Comparison of ENCODE assay signal across 24 mouse cellular contexts in genomic region chr16:58638689-58639175, GRCm38 (mm10). TPM values are rescaled to one million over a fixed set of nuclear protein-coding genes. Genes with fewer than 3 reads are reported as not detected.
A peak's percentile ranks its signal among the peaks of the same experiment; 100 is the strongest.
DNase-seq lines count a peak whose midpoint lies in the region; ATAC-seq and TF ChIP-seq lines count a peak whose summit lies in the region.
"Had no signal": no experiment of that assay in that cellular context is flagged by ENCODE, and none has a peak within 500 bp of the region (broad histone marks: within the 10 kb centered on the region; RNA-seq: fewer than 3 reads in every experiment).

Gene E330017A01Rik (minus strand): TSS chr16:58638739.

- H3K36me3 ChIP-seq in liver, embryonic 11.5 days (ENCODE audit: control insufficient read depth, insufficient read depth, low read length) = no peaks in the 10 kb centered on the region
- H3K36me3 ChIP-seq in MEL (ENCODE audit: control insufficient read depth in 1 of 2, insufficient read depth in 2 of 2, low read length in 2 of 2) = peaks cover 0 to 14% of the 10 kb centered on the region in 2 experiments; a peak in 2 of 4 replicates
- H3K36me3 ChIP-seq: embryonic facial prominence, embryonic 10.5 days; forebrain, embryonic 15.5 days; hindbrain, embryonic 13.5 days; intestine, embryonic 15.5 days had no signal

- no peaks in the 10 kb centered on the region for H3K9me3 ChIP-seq in liver, embryonic 11.5 days (ENCODE audit: control insufficient read depth, low read length)
- H3K9me3 ChIP-seq in MEL (replicated peaks; ENCODE audit: insufficient read depth, low read length) = no peaks in the 10 kb centered on the region
- H3K9me3 ChIP-seq: embryonic facial prominence, embryonic 10.5 days; forebrain, embryonic 15.5 days; hindbrain, embryonic 13.5 days; intestine, embryonic 15.5 days had no signal

- no peak within 1 kb of the TSS for H3K9ac ChIP-seq in liver, embryonic 11.5 days (ENCODE audit: low read depth, low read length)
- H3K9ac ChIP-seq in MEL (ENCODE audit: control insufficient read depth, low read depth, low read length, poor library complexity, severe bottlenecking) = peak within 1 kb of the TSS; percentile 46
- H3K9ac ChIP-seq: forebrain, embryonic 15.5 days; hindbrain, embryonic 13.5 days; intestine, embryonic 15.5 days had no signal

- 0 out of 2 replicates have a peak within 1 kb of the TSS, but pooled peaks have one; percentile 13 for H3K4me2 ChIP-seq in liver, embryonic 11.5 days
- H3K4me2 ChIP-seq: forebrain, embryonic 15.5 days; hindbrain, embryonic 13.5 days; intestine, embryonic 15.5 days had no signal

- TF ChIP-seq RAD21 in MEL (IDR thresholded peaks at IDR 0.05; ENCODE audit: low read depth, low read length) = no peak

- TF ChIP-seq EP300 in MEL (IDR thresholded peaks at IDR 0.05; ENCODE audit: low read depth in 1 of 2, low read length in 2 of 2) = peak; percentile 20 to 68; a peak in 2 of 4 replicates

- ATAC-seq in liver, embryonic 11.5 days (replicated peaks; ENCODE audit: low FRiP score) = no peak
- ATAC-seq in erythroid progenitor cell, adult 5-6 weeks (replicated peaks; ENCODE audit: low FRiP score, poor library complexity, severe bottlenecking) = peak; percentile 55; the same call in 1 of the 2 replicates
- peak; percentile 83 for ATAC-seq in megakaryocyte progenitor cell, adult 5-6 weeks (replicated peaks; ENCODE audit: poor library complexity)
- ATAC-seq: forebrain, embryonic 15.5 days; intestine, embryonic 15.5 days had no signal

- 71% methylated on average over 3 of the region's 3 CpGs for WGBS in liver, embryonic 11.5 days

- no peak for DNase-seq in liver, embryonic 11.5 days (ENCODE audit: low spot score)
- DNase-seq in liver (no peak), MEL (ENCODE audit: low read depth, low spot score) (peak; percentile 90)
- DNase-seq in cerebellum, adult 11 months = no peak
- no peak for DNase-seq in gastrocnemius, postnatal 4 days (ENCODE audit: low spot score in 2 of 2)
- DNase-seq: adrenal gland, adult 2 months; adrenal gland, postnatal 25 days; cerebellum, adult 2 months; cerebellum, postnatal 10 days; gastrocnemius, postnatal 10 days; heart, postnatal 10 days had no signal

- TF ChIP-seq POLR2A in MEL (IDR thresholded peaks at IDR 0.05; ENCODE audit: control insufficient read depth in 1 of 2, insufficient read depth in 1 of 2, low read depth in 1 of 2, low read length in 2 of 2, poor library complexity in 1 of 2) = no peak

- H3K27me3 ChIP-seq in liver, embryonic 11.5 days (replicated peaks; ENCODE audit: control insufficient read depth, insufficient read depth, low read length) = no peaks in the 10 kb centered on the region
- no peaks in the 10 kb centered on the region for H3K27me3 ChIP-seq in MEL (ENCODE audit: control insufficient read depth in 1 of 2, insufficient read depth in 2 of 2, low read length in 2 of 2)
- H3K27me3 ChIP-seq: forebrain, embryonic 15.5 days; hindbrain, embryonic 13.5 days; intestine, embryonic 15.5 days had no signal

- H3K4me1 ChIP-seq in liver, embryonic 11.5 days (replicated peaks; ENCODE audit: control insufficient read depth, insufficient read depth, low read length) = peaks cover 7% of the 10 kb centered on the region
- H3K4me1 ChIP-seq in MEL (ENCODE audit: control insufficient read depth in 1 of 2, insufficient read depth in 2 of 2, low read length in 2 of 2) = peaks cover 4 to 8% of the 10 kb centered on the region in 2 experiments; a peak in 2 of 4 replicates
- H3K4me1 ChIP-seq: embryonic facial prominence, embryonic 10.5 days; forebrain, embryonic 15.5 days; hindbrain, embryonic 13.5 days; intestine, embryonic 15.5 days had no signal

- no peaks in the 10 kb centered on the region for H3K79me2 ChIP-seq in MEL (ENCODE audit: control insufficient read depth, insufficient read depth, low read length, poor library complexity)

- peak within 1 kb of the TSS; percentile 28; the same call in 1 of the 2 replicates for H3K27ac ChIP-seq in liver, embryonic 11.5 days (ENCODE audit: low read depth, low read length)
- peak within 1 kb of the TSS; percentile 88 for H3K27ac ChIP-seq in MEL (ENCODE audit: control insufficient read depth, low read depth, low read length)
- H3K27ac ChIP-seq: embryonic facial prominence, embryonic 10.5 days; forebrain, embryonic 15.5 days; hindbrain, embryonic 13.5 days; intestine, embryonic 15.5 days had no signal

- TF ChIP-seq CTCF in MEL (IDR thresholded peaks at IDR 0.05 in 2 of 3, conservative IDR thresholded peaks at IDR 0.05 in 1 of 3; ENCODE audit: control insufficient read depth in 1 of 3, insufficient read depth in 1 of 3, low read depth in 2 of 3, low read length in 3 of 3, poor library complexity in 1 of 3, severe bottlenecking in 1 of 3) = no peak

- no peak within 1 kb of the TSS for H3K4me3 ChIP-seq in liver, embryonic 11.5 days (ENCODE audit: low read depth, low read length)
- peak within 1 kb of the TSS; percentile 62 to 71 for H3K4me3 ChIP-seq in MEL (ENCODE audit: control insufficient read depth in 1 of 2, insufficient read depth in 1 of 2, low read depth in 2 of 2, low read length in 2 of 2)
- H3K4me3 ChIP-seq: embryonic facial prominence, embryonic 10.5 days; erythroblast, embryonic 14.5 days; forebrain, embryonic 15.5 days; hindbrain, embryonic 13.5 days; intestine, embryonic 15.5 days had no signal

TF ChIP-seq in MEL, 35 proteins besides CTCF, POLR2A, EP300 and RAD21:
- TF ChIP-seq TAL1 (IDR thresholded peaks at IDR 0.05; ENCODE audit: low read length) (peak; percentile 37; the same call in 1 of the 2 replicates), JUND (IDR thresholded peaks at IDR 0.05; ENCODE audit: low read depth, low read length) (peak; percentile 61; the same call in 1 of the 2 replicates), TCF12 (IDR thresholded peaks at IDR 0.05; ENCODE audit: low read depth, low read length) (peak; percentile 53; the same call in 1 of the 2 replicates), GATA1 (IDR thresholded peaks at IDR 0.05; ENCODE audit: low read depth, low read length) (peak; percentile 65), MEF2A (IDR thresholded peaks at IDR 0.05; ENCODE audit: extremely low read depth, insufficient replicate concordance, low read depth, low read length, poor library complexity, severe bottlenecking) (no peak), ETS1 (IDR thresholded peaks at IDR 0.05; ENCODE audit: low read depth, low read length) (peak; percentile 94)

RNA-seq across cellular contexts. Expression of gene E330017A01Rik, which starts in this region (rescaled TPM):
- polyA plus RNA-seq in liver, embryonic 11.5 days (2014; fragmentation: Nextera tagmentation; extraction: Ambion mirVana) = not detected in 2 replicates
- total RNA-seq in MEL (2012; rRNA removed) = 4.3 and 7.5 TPM in 2 replicates
- 1 to 10 TPM in 1 of 2 experiments, not detected in 1; 8.2 TPM for polyA plus RNA-seq in MEL (2012; ENCODE audit: insufficient read depth in 1 of 2, insufficient read length in 2 of 2, low read depth in 1 of 2, low replicate concordance in 2 of 2, missing spikeins in 1 of 2)
- not detected in 2 replicates for total RNA-seq in erythroid progenitor cell, adult 5-6 weeks (2015; ENCODE audit: low replicate concordance)
- not detected in 2 replicates for total RNA-seq in erythroid progenitor cell, adult 5-6 weeks (2017; ENCODE audit: low replicate concordance)
- 0.22 TPM in 1 of 2 replicates, not detected in the other for total RNA-seq in megakaryocyte progenitor cell, adult 5-6 weeks (2015)
- total RNA-seq in megakaryocyte progenitor cell, adult 5-6 weeks (2017) = not detected in 2 replicates
- total RNA-seq in gastrocnemius, postnatal 4 days (2021) = not detected
- total RNA-seq: adrenal gland, adult 2 months; adrenal gland, postnatal 25 days; ES-E14; gastrocnemius, postnatal 10 days; heart, postnatal 10 days; hematopoietic stem cell, adult 5-6 weeks had no signal
- polyA plus RNA-seq: adrenal gland, adult 2 months; cerebellum, adult 2 months; embryonic facial prominence, embryonic 10.5 days; embryonic facial prominence, embryonic 14.5 days; erythroblast, embryonic 14.5 days; forebrain, embryonic 11.5 days; forebrain, embryonic 15.5 days; gonadal fat pad, adult 2 months; heart, embryonic 14.5 days; hindbrain, embryonic 13.5 days; intestine, embryonic 15.5 days had no signal

Comparison
In these comparisons a context has a peak if more than half of its experiments do, and no peak if none do; other contexts are left out.
1. Peak in ATAC-seq in erythroid progenitor cell, adult 5-6 weeks; RNA of the gene not detected or under 1 TPM.
2. Peak in ATAC-seq in megakaryocyte progenitor cell, adult 5-6 weeks; RNA of the gene not detected or under 1 TPM.